Mouse (Mus musculus): ENCODE measurements at regions not wholly inside any gene's neighbourhood (a gene's known extent, or its start where the extent isn't known, plus 50 kb on each side); places are given as distances from the start of the nearest gene placed in this dataset.
"Not testable (repeated sequence)": the region's sequence is repeated elsewhere in the genome, so short reads cannot be mapped to it uniquely, and the experiment has no call there.

GRCm38 (mm10) chr14:87612871-87613270 is 196.4 kb downstream of the Tdrd3 start:
- no peak overlapping the region for H3K4me3 ChIP-seq
- no peak overlapping the region for H3K9ac ChIP-seq
- WGBS, result 86% methylated on average over 4 of the region's 4 CpGs
- H3K36me3 ChIP-seq, result no peaks in the 10 kb centered on the region
- no peak overlapping the region for H3K4me2 ChIP-seq (replicated peaks)
- ATAC-seq (ENCODE audit: insufficient number of reproducible peaks, insufficient read depth, low FRiP score, low TSS enrichment), result no peak
- H3K4me1 ChIP-seq, result no peaks in the 10 kb centered on the region
- H3K27me3 ChIP-seq, result no peaks in the 10 kb centered on the region
- no peaks in the 10 kb centered on the region for H3K9me3 ChIP-seq
- no peak overlapping the region for H3K27ac ChIP-seq

GRCm38 (mm10) chr14:87619368-87620035 is 203.1 kb downstream of the Tdrd3 start:
- Histone ChIP-seq H3K27me3 (no peaks in the 10 kb centered on the region), H3K4me2 (replicated peaks) (no peak overlapping the region), H3K9ac (no peak overlapping the region), H3K36me3 (no peaks in the 10 kb centered on the region), H3K27ac (no peak overlapping the region), H3K9me3 (no peaks in the 10 kb centered on the region), H3K4me3 (no peak overlapping the region), H3K4me1 (no peaks in the 10 kb centered on the region)
- ATAC-seq (ENCODE audit: insufficient number of reproducible peaks, insufficient read depth, low FRiP score, low TSS enrichment), result peak; percentile 60; the same call in 1 of the 2 replicates
- 49% methylated on average over 5 of the region's 5 CpGs for WGBS

- no peak overlapping the region for H3K4me2 ChIP-seq (replicated peaks)
- no peak overlapping the region for H3K4me3 ChIP-seq
- H3K9ac ChIP-seq, result no peak overlapping the region
- WGBS, result 69% methylated on average over 7 of the region's 7 CpGs
- H3K36me3 ChIP-seq, result no peaks in the 10 kb centered on the region
- no peaks in the 10 kb centered on the region for H3K4me1 ChIP-seq
- H3K27ac ChIP-seq, result no peak overlapping the region
- no peak for ATAC-seq (ENCODE audit: insufficient number of reproducible peaks, insufficient read depth, low FRiP score, low TSS enrichment)
- H3K27me3 ChIP-seq, result no peaks in the 10 kb centered on the region
- no peaks in the 10 kb centered on the region for H3K9me3 ChIP-seq
These were observed 214.8 kb downstream of the Tdrd3 start for GRCm38 (mm10) chr14:87631078-87631813.

GRCm38 (mm10) chr14:87634596-87634995 is 218.2 kb downstream of the Tdrd3 start:
- Histone ChIP-seq H3K27me3 (no peaks in the 10 kb centered on the region), H3K36me3 (no peaks in the 10 kb centered on the region), H3K4me3 (no peak overlapping the region), H3K9ac (no peak overlapping the region), H3K4me2 (replicated peaks) (no peak overlapping the region), H3K9me3 (no peaks in the 10 kb centered on the region), H3K27ac (no peak overlapping the region), H3K4me1 (no peaks in the 10 kb centered on the region)
- no peak for ATAC-seq (ENCODE audit: insufficient number of reproducible peaks, insufficient read depth, low FRiP score, low TSS enrichment)
- 50% methylated on average over 3 of the region's 3 CpGs for WGBS

- Histone ChIP-seq H3K27ac (no peak overlapping the region), H3K4me3 (no peak overlapping the region), H3K9me3 (no peaks in the 10 kb centered on the region), H3K27me3 (no peaks in the 10 kb centered on the region), H3K4me1 (no peaks in the 10 kb centered on the region), H3K9ac (no peak overlapping the region), H3K4me2 (replicated peaks) (no peak overlapping the region), H3K36me3 (no peaks in the 10 kb centered on the region)
- ATAC-seq (ENCODE audit: insufficient number of reproducible peaks, insufficient read depth, low FRiP score, low TSS enrichment), result no peak
- WGBS, result 85% methylated on average over 2 of the region's 2 CpGs
These were observed 220.7 kb downstream of the Tdrd3 start for GRCm38 (mm10) chr14:87637131-87637530.

- no peak overlapping the region for H3K4me3 ChIP-seq
- no peak overlapping the region for H3K9ac ChIP-seq
- no peaks in the 10 kb centered on the region for H3K27me3 ChIP-seq
- H3K9me3 ChIP-seq, result no peaks in the 10 kb centered on the region
- no peak for ATAC-seq (ENCODE audit: insufficient number of reproducible peaks, insufficient read depth, low FRiP score, low TSS enrichment)
- H3K4me2 ChIP-seq (replicated peaks), result no peak overlapping the region
- H3K4me1 ChIP-seq, result no peaks in the 10 kb centered on the region
- H3K36me3 ChIP-seq, result no peaks in the 10 kb centered on the region
- WGBS, result 85% methylated on average over 2 of the region's 2 CpGs
- H3K27ac ChIP-seq, result no peak overlapping the region
These were observed 251.5 kb downstream of the Tdrd3 start for GRCm38 (mm10) chr14:87667910-87668309.

GRCm38 (mm10) chr14:87669496-87669895 is 253.1 kb downstream of the Tdrd3 start:
- Histone ChIP-seq H3K36me3 (no peaks in the 10 kb centered on the region), H3K4me1 (no peaks in the 10 kb centered on the region), H3K4me3 (no peak overlapping the region), H3K27me3 (no peaks in the 10 kb centered on the region), H3K27ac (no peak overlapping the region), H3K4me2 (replicated peaks) (no peak overlapping the region), H3K9ac (no peak overlapping the region), H3K9me3 (no peaks in the 10 kb centered on the region)
- 96% methylated on average over 2 of the region's 2 CpGs for WGBS
- no peak for ATAC-seq (ENCODE audit: insufficient number of reproducible peaks, insufficient read depth, low FRiP score, low TSS enrichment)

- no peaks in the 10 kb centered on the region for H3K4me1 ChIP-seq
- H3K27me3 ChIP-seq, result no peaks in the 10 kb centered on the region
- no peak overlapping the region for H3K27ac ChIP-seq
- no peaks in the 10 kb centered on the region for H3K9me3 ChIP-seq
- no peak overlapping the region for H3K4me2 ChIP-seq (replicated peaks)
- no peak for ATAC-seq (ENCODE audit: insufficient number of reproducible peaks, insufficient read depth, low FRiP score, low TSS enrichment)
- 76% methylated on average over 3 of the region's 3 CpGs for WGBS
- H3K4me3 ChIP-seq, result no peak overlapping the region
- H3K36me3 ChIP-seq, result no peaks in the 10 kb centered on the region
- no peak overlapping the region for H3K9ac ChIP-seq
These were observed 264.3 kb downstream of the Tdrd3 start for GRCm38 (mm10) chr14:87680788-87681187.

GRCm38 (mm10) chr14:87683091-87683806 is 266.8 kb downstream of the Tdrd3 start:
- not testable (repeated sequence) for H3K4me1 ChIP-seq; H3K27ac ChIP-seq; H3K9me3 ChIP-seq; H3K4me2 ChIP-seq (replicated peaks); H3K9ac ChIP-seq; ATAC-seq (ENCODE audit: insufficient number of reproducible peaks, insufficient read depth, low FRiP score, low TSS enrichment); H3K27me3 ChIP-seq; H3K4me3 ChIP-seq; H3K36me3 ChIP-seq
- 91% methylated on average over 4 of the region's 4 CpGs for whole genome bisulfite sequencing

GRCm38 (mm10) chr14:87689866-87690265 is 273.4 kb downstream of the Tdrd3 start:
- no peaks in the 10 kb centered on the region for H3K27me3 ChIP-seq
- no peak overlapping the region for H3K27ac ChIP-seq
- H3K4me2 ChIP-seq (replicated peaks), result no peak overlapping the region
- ATAC-seq (ENCODE audit: insufficient number of reproducible peaks, insufficient read depth, low FRiP score, low TSS enrichment), result no peak
- H3K4me1 ChIP-seq, result no peaks in the 10 kb centered on the region
- WGBS, result 91% methylated on average over 3 of the region's 3 CpGs
- no peaks in the 10 kb centered on the region for H3K9me3 ChIP-seq
- no peak overlapping the region for H3K9ac ChIP-seq
- H3K4me3 ChIP-seq, result no peak overlapping the region
- no peaks in the 10 kb centered on the region for H3K36me3 ChIP-seq

GRCm38 (mm10) chr14:87736456-87736855 is 320.0 kb downstream of the Tdrd3 start:
- no peak for ATAC-seq (ENCODE audit: insufficient number of reproducible peaks, insufficient read depth, low FRiP score, low TSS enrichment)
- 84% methylated on average over 1 of the region's 1 CpGs for WGBS
- Histone ChIP-seq H3K4me1 (no peaks in the 10 kb centered on the region), H3K4me2 (replicated peaks) (no peak overlapping the region), H3K9me3 (no peaks in the 10 kb centered on the region), H3K27me3 (no peaks in the 10 kb centered on the region), H3K27ac (no peak overlapping the region), H3K4me3 (no peak overlapping the region), H3K9ac (no peak overlapping the region), H3K36me3 (no peaks in the 10 kb centered on the region)

GRCm38 (mm10) chr14:87745524-87745923 is 329.1 kb downstream of the Tdrd3 start:
- no peaks in the 10 kb centered on the region for H3K9me3 ChIP-seq
- H3K4me2 ChIP-seq (replicated peaks), result no peak overlapping the region
- no peak overlapping the region for H3K27ac ChIP-seq
- no peak overlapping the region for H3K9ac ChIP-seq
- 73% methylated on average over 8 of the region's 8 CpGs for WGBS
- no peaks in the 10 kb centered on the region for H3K36me3 ChIP-seq
- no peaks in the 10 kb centered on the region for H3K27me3 ChIP-seq
- ATAC-seq (ENCODE audit: insufficient number of reproducible peaks, insufficient read depth, low FRiP score, low TSS enrichment), result no peak
- no peaks in the 10 kb centered on the region for H3K4me1 ChIP-seq
- H3K4me3 ChIP-seq, result no peak overlapping the region
